Comparison of ENCODE assay signal across 8 mouse cellular contexts in genomic region chr8:104394801-104395702, GRCm38 (mm10). TPM values are rescaled to one million over a fixed set of nuclear protein-coding genes. Genes with fewer than 3 reads are reported as not detected.
DNase-seq lines count a peak whose midpoint lies in the region; ATAC-seq lines count a peak whose summit lies in the region.

No protein-coding gene starts in this region.

- peak overlapping the region; percentile 95 for H3K4me2 ChIP-seq in heart, embryonic 12.5 days
- peak overlapping the region; percentile 95 for H3K4me2 ChIP-seq in kidney, embryonic 14.5 days (replicated peaks; ENCODE audit: low read depth, low read length)
- peak overlapping the region; percentile 92 for H3K4me2 ChIP-seq in liver, embryonic 16.5 days (ENCODE audit: low read depth, low read length)

- H3K9ac ChIP-seq in heart, embryonic 12.5 days: peak overlapping the region; percentile 84
- H3K9ac ChIP-seq in kidney, embryonic 14.5 days (ENCODE audit: low read depth, low read length): peak overlapping the region; percentile 95
- H3K9ac ChIP-seq in liver, embryonic 16.5 days (ENCODE audit: low read depth, low read length): peak overlapping the region; percentile 65

- H3K27ac ChIP-seq in heart, embryonic 12.5 days (ENCODE audit: poor library complexity, severe bottlenecking): peak overlapping the region; percentile 41
- H3K27ac ChIP-seq in kidney, embryonic 14.5 days (ENCODE audit: low read depth, low read length): peak overlapping the region; percentile 71
- H3K27ac ChIP-seq in liver, embryonic 16.5 days (ENCODE audit: low read length): peak overlapping the region; percentile 24; the same call in 1 of the 2 replicates

- peak; percentile 41 for DNase-seq in 3T3-L1 (ENCODE audit: low read depth, low spot score)
- DNase-seq in Muller cell, postnatal 12 days (ENCODE audit: inconsistent ontology term): peak; percentile 42
- DNase-seq in neural tube, embryonic 10.5 days (ENCODE audit: extremely low spot score, low spot score): peak; percentile 73
- DNase-seq in thymus, postnatal 0 days (ENCODE audit: low spot score): peak; percentile 30

- 1% methylated on average over 77 of the region's 82 CpGs for WGBS in heart, embryonic 12.5 days
- WGBS in kidney, embryonic 14.5 days: under 1% methylated on average over 39 of the region's 82 CpGs
- under 1% methylated on average over 80 of the region's 82 CpGs for WGBS in liver, embryonic 16.5 days (ENCODE audit: insufficient replicate concordance)

- ATAC-seq in common myeloid progenitor, adult 5-6 weeks (replicated peaks; ENCODE audit: low read depth, poor library complexity, severe bottlenecking): peak; percentile 62
- ATAC-seq in heart, embryonic 12.5 days (ENCODE audit: insufficient number of reproducible peaks, low FRiP score): peak; percentile 73
- peak; percentile 82 for ATAC-seq in kidney, embryonic 14.5 days (ENCODE audit: low FRiP score, low TSS enrichment)
- ATAC-seq in liver, embryonic 16.5 days (ENCODE audit: low read depth): peak; percentile 65

- H3K27me3 ChIP-seq in heart, embryonic 12.5 days (replicated peaks): no peaks in the 10 kb centered on the region
- no peaks in the 10 kb centered on the region for H3K27me3 ChIP-seq in kidney, embryonic 14.5 days (ENCODE audit: control insufficient read depth, insufficient read depth, low read length)
- peaks cover 21% of the 10 kb centered on the region for H3K27me3 ChIP-seq in liver, embryonic 16.5 days (ENCODE audit: control insufficient read depth, insufficient read depth, low read depth, low read length)

- no peaks in the 10 kb centered on the region for H3K36me3 ChIP-seq in heart, embryonic 12.5 days
- no peaks in the 10 kb centered on the region; the same call in 1 of the 2 replicates for H3K36me3 ChIP-seq in kidney, embryonic 14.5 days (ENCODE audit: control insufficient read depth, insufficient read depth, low read length)
- no peaks in the 10 kb centered on the region for H3K36me3 ChIP-seq in liver, embryonic 16.5 days (ENCODE audit: control insufficient read depth, insufficient read depth)

- H3K4me1 ChIP-seq in heart, embryonic 12.5 days (replicated peaks): peaks cover 21% of the 10 kb centered on the region
- H3K4me1 ChIP-seq in kidney, embryonic 14.5 days (ENCODE audit: control insufficient read depth, insufficient read depth, low read length): peaks cover 12% of the 10 kb centered on the region; the same call in 1 of the 2 replicates
- H3K4me1 ChIP-seq in liver, embryonic 16.5 days (ENCODE audit: control insufficient read depth, low read depth, low read length): peaks cover 7% of the 10 kb centered on the region

- peak overlapping the region; percentile 84 for H3K4me3 ChIP-seq in heart, embryonic 12.5 days
- peak overlapping the region; percentile 86 for H3K4me3 ChIP-seq in kidney, embryonic 14.5 days (ENCODE audit: low read length)
- peak overlapping the region; percentile 68 for H3K4me3 ChIP-seq in liver, embryonic 16.5 days (ENCODE audit: low read depth, low read length)

- peaks cover 4% of the 10 kb centered on the region; the same call in 1 of the 2 replicates for H3K9me3 ChIP-seq in heart, embryonic 12.5 days (replicated peaks)
- peaks cover 3% of the 10 kb centered on the region; the same call in 1 of the 2 replicates for H3K9me3 ChIP-seq in kidney, embryonic 14.5 days (ENCODE audit: control insufficient read depth, low read length)
- no peaks in the 10 kb centered on the region for H3K9me3 ChIP-seq in liver, embryonic 16.5 days (replicated peaks; ENCODE audit: control insufficient read depth, low read length)

RNA-seq across cellular contexts. Expression of gene Cmtm4, which starts 0.6 kb away (rescaled TPM):
- 1.8 TPM in 2 replicates for total RNA-seq in common myeloid progenitor, adult 5-6 weeks (2017)
- polyA plus RNA-seq in heart, embryonic 12.5 days (2016; fragmentation: Nextera tagmentation; extraction: Ambion mirVana): 1.7 TPM in 2 replicates
- polyA plus RNA-seq in kidney, embryonic 14.5 days (2014; fragmentation: Nextera tagmentation; extraction: Ambion mirVana): 5.6 and 6.4 TPM in 2 replicates
- polyA plus RNA-seq in liver, embryonic 16.5 days (2015; fragmentation: Nextera tagmentation; extraction: Ambion mirVana): 0.41 and 0.45 TPM in 2 replicates
- polyA plus RNA-seq in thymus, postnatal 0 days (2015; fragmentation: Nextera tagmentation; extraction: Ambion mirVana): 0.73 and 0.86 TPM in 2 replicates

RNA-seq across cellular contexts. Expression of gene Dync1li2, which starts 47.8 kb away (rescaled TPM):
- 48.1 and 57.4 TPM in 2 replicates for total RNA-seq in common myeloid progenitor, adult 5-6 weeks (2017)
- 69.1 and 76.8 TPM in 2 replicates for polyA plus RNA-seq in heart, embryonic 12.5 days (2016; fragmentation: Nextera tagmentation; extraction: Ambion mirVana)
- 25.8 and 56.6 TPM in 2 replicates for polyA plus RNA-seq in kidney, embryonic 14.5 days (2014; fragmentation: Nextera tagmentation; extraction: Ambion mirVana)
- 11.3 and 11.8 TPM in 2 replicates for polyA plus RNA-seq in liver, embryonic 16.5 days (2015; fragmentation: Nextera tagmentation; extraction: Ambion mirVana)
- 23.6 and 27.0 TPM in 2 replicates for polyA plus RNA-seq in thymus, postnatal 0 days (2015; fragmentation: Nextera tagmentation; extraction: Ambion mirVana)

RNA-seq across cellular contexts. Expression of gene Cmtm3, which starts 55.8 kb away (rescaled TPM):
- 10.9 and 15.3 TPM in 2 replicates for total RNA-seq in common myeloid progenitor, adult 5-6 weeks (2017)
- polyA plus RNA-seq in heart, embryonic 12.5 days (2016; fragmentation: Nextera tagmentation; extraction: Ambion mirVana): 107 and 112 TPM in 2 replicates
- polyA plus RNA-seq in kidney, embryonic 14.5 days (2014; fragmentation: Nextera tagmentation; extraction: Ambion mirVana): 167 and 169 TPM in 2 replicates
- 17.6 and 18.9 TPM in 2 replicates for polyA plus RNA-seq in liver, embryonic 16.5 days (2015; fragmentation: Nextera tagmentation; extraction: Ambion mirVana)
- polyA plus RNA-seq in thymus, postnatal 0 days (2015; fragmentation: Nextera tagmentation; extraction: Ambion mirVana): 31.5 and 32.3 TPM in 2 replicates

Comparison
In these comparisons a context has a peak if more than half of its experiments do, and no peak if none do; other contexts are left out.
1. Peak in every context shown above with its lines: DNase-seq, ATAC-seq, H3K4me3 ChIP-seq and H3K27ac ChIP-seq.